Mouse (Mus musculus) layer of hippocampus, adult 2 months (tissue): ENCODE measurements around the gene Gpr150. TPM values are rescaled to one million over a fixed set of nuclear protein-coding genes. Genes with fewer than 3 reads are reported as not detected.

ENCODE experiments used
- DNase-seq, 2 experiments: peaks; one replicate each; pipeline ENCODE4 v3.0.0; 2022; ENCODE audit warnings: low spot score in 2 of 2
- H3K27ac ChIP-seq: fragments of 200-600 bp; 2 replicates; pipeline ENCODE4 v1.8.1; 2022
- H3K4me3 ChIP-seq: fragments of 200-600 bp; 2 replicates; pipeline ENCODE4 v1.8.1; 2022; ENCODE audit warnings: mild to moderate bottlenecking
- CTCF ChIP-seq: fragments of 200-600 bp; conservative IDR thresholded peaks from 2 replicates; pipeline ENCODE4 v1.8.1; 2022; ENCODE audit warnings: antibody characterized with exemption, mild to moderate bottlenecking, moderate library complexity
- total RNA-seq, 2 experiments: library from RNA; stranded (reverse); gene quantifications; 2 replicates each; pipeline ENCODE4 v1.2.3; 2021

The Gpr150 gene
- total RNA-seq, 2 experiments from 2014 or later = 1.6 to 2.2 TPM

- peak overlapping the region; percentile 75 for H3K4me3 ChIP-seq
- peak in 1 of 2 experiments; percentile 17 for DNase-seq
- H3K27ac ChIP-seq = peak overlapping the region; percentile 87
- no peak for TF ChIP-seq CTCF
These were observed 1.2 kb downstream of the Gpr150 start for GRCm38 (mm10) chr13:76055391-76056232.

GRCm38 (mm10) chr13:76044971-76045370 is 11.8 kb downstream of the Gpr150 start:
- no peak for TF ChIP-seq CTCF
- DNase-seq = no peak
- no peak overlapping the region for H3K27ac ChIP-seq
- no peak overlapping the region for H3K4me3 ChIP-seq

GRCm38 (mm10) chr13:76042455-76042854 is 14.3 kb downstream of the Gpr150 start:
- no peak overlapping the region for H3K27ac ChIP-seq
- H3K4me3 ChIP-seq = no peak overlapping the region
- no peak for DNase-seq
- TF ChIP-seq CTCF = no peak

- Histone ChIP-seq H3K27ac (no peak overlapping the region), H3K4me3 (no peak overlapping the region)
- DNase-seq = no peak
- no peak for TF ChIP-seq CTCF
These were observed 32.2 kb downstream of the Gpr150 start for GRCm38 (mm10) chr13:76024588-76024987.

GRCm38 (mm10) chr13:76021782-76022181 is 35.0 kb downstream of the Gpr150 start:
- Histone ChIP-seq H3K4me3 (no peak overlapping the region), H3K27ac (no peak overlapping the region)
- peak in 1 of 2 experiments; percentile 13 for DNase-seq
- peak; percentile 79 for TF ChIP-seq CTCF

GRCm38 (mm10) chr13:76018844-76019400 is 37.9 kb downstream of the Gpr150 start:
- H3K4me3 ChIP-seq = peak overlapping the region; percentile 82
- peak overlapping the region; percentile 96 for H3K27ac ChIP-seq
- DNase-seq = no peak
- no peak for TF ChIP-seq CTCF

GRCm38 (mm10) chr13:76017974-76018843 is 38.6 kb downstream of the Gpr150 start, which contains the start of gene Rfesd:
Gene Rfesd, minus strand, starts transcription at chr13:76018719.
- Histone ChIP-seq H3K4me3 (peak within 1 kb of the TSS; percentile 82), H3K27ac (peak within 1 kb of the TSS; percentile 96)
- DNase-seq = peak; percentile 97 to 98
- TF ChIP-seq CTCF = no peak

GRCm38 (mm10) chr13:76017465-76017864 is 39.3 kb downstream of the Gpr150 start:
- Histone ChIP-seq H3K4me3 (peak overlapping the region; percentile 82), H3K27ac (peak overlapping the region; percentile 96)
- no peak for DNase-seq
- no peak for TF ChIP-seq CTCF

- TF ChIP-seq CTCF = no peak
- Histone ChIP-seq H3K27ac (no peak overlapping the region), H3K4me3 (no peak overlapping the region)
- no peak for DNase-seq
These were observed 42.3 kb downstream of the Gpr150 start for GRCm38 (mm10) chr13:76014511-76014910.

Other genes starting within 250 kb of the Gpr150 start
- 10 to 100 TPM; 45.7 to 49.9 TPM for gene Glrx, start 217.1 kb downstream of the Gpr150 start, total RNA-seq
- gene Rhobtb3, start 113.1 kb downstream of the Gpr150 start, total RNA-seq = 10 to 100 TPM; 15.9 to 16.7 TPM
- under 1 TPM in 1 of 2 experiments, not detected in 1; 0.46 TPM for gene Spata9, start 89.8 kb downstream of the Gpr150 start, total RNA-seq
- gene Rfesd, start 38.3 kb downstream of the Gpr150 start, total RNA-seq = 10 to 100 TPM; 18.2 to 21.6 TPM
- gene Arsk, start 41.7 kb upstream of the Gpr150 start, total RNA-seq = 1 to 10 TPM; 5.9 to 7.0 TPM
- 10 to 100 TPM; 19.8 to 22.2 TPM for gene Ttc37, start 41.7 kb upstream of the Gpr150 start, total RNA-seq
- under 1 TPM in 1 of 2 experiments, not detected in 1; 0.31 TPM for gene Fam81b, start 248.1 kb upstream of the Gpr150 start, total RNA-seq